Mouse (Mus musculus) 416B (cell line): Measurements from ENCODE around the gene Gng7.

ENCODE experiments used
- DNase-seq: peaks from one replicate; pipeline ENCODE4 v3.0.0; 2011; ENCODE audit warnings: low read depth

Gng7 gene

DNA sequence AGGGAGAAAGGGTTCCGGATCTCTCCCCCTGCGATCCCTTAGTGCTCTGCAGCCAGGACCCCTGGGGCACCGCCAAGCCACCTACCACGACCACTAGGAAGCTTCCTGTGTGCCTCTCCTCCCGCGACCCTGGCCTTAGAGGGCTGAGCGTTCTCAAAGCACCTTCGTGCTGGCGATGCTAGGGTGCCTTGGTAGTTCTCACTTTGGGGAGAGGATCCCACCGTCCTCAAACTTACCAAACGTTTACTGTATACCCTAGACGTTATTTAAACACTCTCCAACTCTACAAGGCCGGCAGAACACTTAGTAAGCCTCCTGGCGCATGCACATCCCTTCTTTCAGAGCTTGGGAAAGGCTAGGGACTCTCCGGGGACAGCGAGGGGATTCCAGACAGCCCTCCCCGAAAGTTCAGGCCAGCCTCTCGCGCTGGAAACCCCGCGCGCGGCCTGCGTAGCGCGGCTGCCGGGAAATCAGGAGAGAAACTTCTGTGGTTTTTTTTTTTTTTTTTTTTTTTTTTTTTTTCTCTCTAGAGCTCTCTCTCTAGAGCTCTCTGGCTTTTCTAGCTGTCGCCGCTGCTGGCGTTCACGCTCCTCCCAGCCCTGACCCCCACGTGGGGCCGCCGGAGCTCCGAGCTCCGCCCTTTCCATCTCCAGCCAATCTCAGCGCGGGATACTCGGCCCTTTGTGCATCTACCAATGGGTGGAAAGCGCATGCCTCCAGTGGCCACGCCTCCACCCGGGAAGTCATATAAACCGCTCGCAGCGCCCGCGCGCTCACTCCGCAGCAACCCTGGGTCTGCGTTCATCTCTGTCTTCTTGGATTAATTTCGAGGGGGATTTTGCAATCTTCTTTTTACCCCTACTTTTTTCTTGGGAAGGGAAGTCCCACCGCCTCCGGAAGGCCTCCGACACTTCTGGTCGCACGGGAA, 85.2 kb downstream of the Gng7 start, which contains the start of gene Gadd45b:
Gadd45b (plus strand) TSS at position 775 of the 928 bp plus-strand sequence.
- peak; percentile 99 for DNase-seq

DNA sequence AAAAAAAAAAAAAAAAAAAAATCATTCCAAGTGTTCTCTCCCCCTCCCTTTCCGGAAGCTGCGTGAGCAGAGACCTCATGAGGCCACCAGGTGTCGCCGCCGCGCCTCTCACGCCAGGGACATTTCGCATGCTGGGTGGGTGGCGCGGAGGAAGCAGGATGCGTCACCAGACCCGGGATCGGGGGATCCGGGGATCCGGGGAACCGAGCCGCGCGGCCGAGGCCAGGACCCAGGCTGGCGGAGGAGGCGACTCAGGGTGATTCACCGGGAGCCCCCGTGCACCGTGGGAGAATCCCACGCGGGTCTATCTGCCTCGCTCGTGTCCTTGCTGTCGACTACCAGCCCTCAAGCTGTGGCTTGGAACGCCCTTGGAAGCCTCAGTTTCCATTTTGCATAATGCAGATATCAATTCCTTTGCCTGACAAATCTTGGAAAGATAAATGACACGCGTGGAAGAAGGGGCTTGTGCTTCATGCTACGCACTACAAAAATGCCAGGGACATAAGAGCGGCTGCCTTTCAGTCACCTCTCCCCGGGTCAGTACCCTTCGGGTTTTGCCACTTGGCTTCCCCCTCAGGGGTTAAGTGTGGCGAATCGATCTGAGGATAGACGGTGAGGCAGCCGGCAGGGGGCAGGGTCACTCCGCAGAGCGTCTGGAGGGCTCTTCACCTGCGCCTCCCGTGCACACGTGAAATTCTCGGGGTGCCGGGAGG, 86.0 kb downstream of the Gng7 start:
- DNase-seq = peak; percentile 91

GRCm38 (mm10) chr10:80925472-80925871, 89.3 kb downstream of the Gng7 start:
- DNase-seq = no peak

DNA sequence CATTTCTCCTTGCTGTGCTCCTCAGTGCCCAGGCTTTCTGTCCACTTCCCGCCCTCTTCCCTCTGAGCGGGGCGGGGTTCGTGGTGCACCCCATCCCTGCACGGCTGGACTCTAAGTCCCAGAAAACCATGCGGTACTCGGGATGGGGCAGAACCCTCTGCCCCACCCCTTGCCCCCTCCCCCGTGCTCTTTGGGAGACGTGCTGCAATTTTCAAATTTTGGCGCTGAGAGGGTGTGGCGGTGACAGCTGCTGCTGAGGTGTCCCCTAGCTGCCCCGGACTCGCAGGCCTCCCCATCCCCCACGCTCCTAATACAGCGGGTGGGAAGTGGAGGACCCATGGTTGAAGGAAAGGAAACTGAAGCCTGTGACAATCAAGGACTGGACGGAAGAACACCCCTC, 92.8 kb downstream of the Gng7 start:
- no peak for DNase-seq

DNA sequence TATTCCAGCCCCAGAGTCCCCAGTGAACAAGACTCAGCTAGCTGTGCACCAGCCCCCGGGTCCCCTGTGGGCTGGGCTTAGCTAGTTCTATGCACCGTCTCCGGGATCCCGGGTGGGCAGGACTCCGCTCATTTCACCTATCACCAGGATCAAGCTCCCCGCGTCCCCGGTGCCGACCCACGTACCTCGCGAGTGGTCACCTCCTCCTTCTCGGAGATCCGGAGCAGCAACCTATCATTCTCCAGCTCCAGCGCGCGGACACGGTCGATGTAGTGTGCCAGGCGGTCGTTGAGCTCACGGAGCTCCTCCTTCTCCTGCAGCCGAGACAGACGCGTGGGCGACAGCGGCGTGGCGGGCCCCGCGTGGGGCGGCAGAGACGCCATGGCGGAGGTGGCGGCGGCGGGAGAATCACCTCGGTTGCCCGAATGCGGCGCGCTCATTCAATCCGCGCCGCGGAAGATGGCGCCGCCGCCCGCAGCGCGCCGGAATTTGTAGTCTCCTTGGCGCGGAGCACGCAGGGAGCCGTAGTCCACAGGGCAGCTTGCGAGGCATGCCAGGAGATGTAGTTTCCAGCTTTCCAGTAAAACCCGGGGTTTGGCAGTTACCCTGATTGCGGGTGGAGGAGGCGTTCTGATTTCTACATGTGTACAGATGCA, 96.8 kb downstream of the Gng7 start, which contains the start of gene Lmnb2:
Lmnb2 (minus strand) TSS at position 467 of the 656 bp plus-strand sequence.
- peak; percentile 63 for DNase-seq

DNA sequence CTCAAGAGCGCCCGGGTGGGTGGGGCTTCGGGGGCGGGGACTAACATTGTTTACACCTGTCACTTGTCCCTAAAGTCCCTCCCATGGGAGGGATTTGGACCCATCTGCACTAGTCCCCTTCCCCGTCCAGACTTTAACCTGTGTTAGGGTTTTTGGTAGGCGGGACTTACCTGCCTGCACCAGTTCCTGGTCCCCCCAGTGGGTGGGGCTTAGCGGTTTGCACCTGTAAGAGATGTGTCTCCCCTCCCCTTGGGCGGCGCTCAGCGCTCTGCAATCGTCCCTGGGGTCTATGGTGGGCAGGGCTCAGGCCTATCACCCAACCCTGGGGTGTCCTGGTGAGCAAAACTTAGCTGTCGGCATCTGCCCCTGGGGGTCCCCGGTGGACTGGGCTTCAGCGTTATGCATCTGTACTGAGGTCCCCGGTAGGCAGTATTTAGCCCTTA, 97.4 kb downstream of the Gng7 start:
- no peak for DNase-seq

DNA sequence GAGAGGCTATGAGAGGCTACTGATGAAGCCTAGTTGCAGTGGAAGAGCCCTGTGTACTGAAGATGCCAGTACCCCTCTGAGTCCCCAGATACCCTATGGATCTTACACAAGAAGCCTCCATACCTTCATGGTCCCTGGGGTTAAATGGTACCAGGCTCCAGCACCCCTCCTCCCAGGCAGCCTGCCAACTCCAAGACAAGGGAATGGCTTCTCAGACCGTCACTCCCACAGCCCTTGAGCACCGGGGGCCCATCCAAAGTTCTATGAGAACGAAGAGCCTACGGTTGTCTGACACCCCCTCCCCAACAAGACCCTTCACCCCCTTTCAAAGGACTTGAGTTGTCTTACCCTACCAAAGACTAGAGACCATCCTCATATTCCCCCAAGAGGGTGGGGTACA, 99.0 kb downstream of the Gng7 start:
- DNase-seq = no peak

GRCm38 (mm10) chr10:80915260-80915659, 99.5 kb downstream of the Gng7 start:
- no peak for DNase-seq

DNA sequence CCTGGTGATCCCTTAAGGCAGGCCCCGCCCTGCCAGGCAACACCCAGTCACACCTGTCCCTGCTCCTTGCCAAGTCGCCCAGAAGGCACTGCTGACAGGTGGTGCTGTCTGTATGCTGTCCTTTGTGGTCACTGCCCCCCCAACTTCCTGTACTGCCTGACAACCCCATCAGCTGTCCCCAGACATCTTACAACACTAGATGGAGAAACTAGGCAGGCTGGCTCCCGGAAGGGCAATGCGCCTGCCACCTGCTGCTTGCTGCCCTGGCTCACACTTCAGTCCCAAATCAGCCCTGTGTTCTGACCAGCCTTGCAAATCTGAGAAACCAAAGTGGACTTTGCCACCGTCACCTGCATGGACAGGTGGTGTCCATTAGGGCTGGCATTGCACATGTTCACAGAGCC, 100.5 kb downstream of the Gng7 start:
- peak; percentile 31 for DNase-seq

DNA sequence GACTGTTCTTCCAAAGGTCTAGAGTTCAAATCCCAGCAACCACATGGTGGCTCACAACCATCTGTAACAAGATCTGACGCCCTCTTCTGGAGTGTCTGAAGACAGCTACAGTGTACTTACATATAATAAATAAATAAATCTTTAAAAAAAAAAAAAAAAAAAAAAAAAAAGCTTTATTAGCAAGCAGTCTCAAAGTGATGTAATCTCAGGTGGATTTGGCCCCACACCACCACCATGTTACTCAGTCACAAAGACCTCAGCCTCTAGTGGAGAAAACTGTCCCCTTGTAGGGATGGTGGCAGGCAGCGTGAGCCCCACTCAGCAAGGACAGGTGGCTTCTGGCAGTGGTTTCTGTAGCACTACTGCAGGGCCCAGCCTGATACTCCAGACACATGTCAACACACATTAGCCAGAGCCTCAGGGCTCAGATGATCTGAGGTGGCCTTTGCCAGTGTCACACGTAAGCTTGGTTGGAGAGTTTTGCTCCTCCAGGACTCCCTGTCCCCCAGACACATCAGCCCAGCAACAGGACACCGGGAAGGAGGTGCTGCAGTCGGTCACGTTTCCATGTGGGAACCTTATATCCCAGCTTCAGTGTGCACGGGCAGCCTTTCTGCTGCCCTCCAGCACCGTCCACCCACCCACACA, 101.3 kb downstream of the Gng7 start:
- DNase-seq = no peak

DNA sequence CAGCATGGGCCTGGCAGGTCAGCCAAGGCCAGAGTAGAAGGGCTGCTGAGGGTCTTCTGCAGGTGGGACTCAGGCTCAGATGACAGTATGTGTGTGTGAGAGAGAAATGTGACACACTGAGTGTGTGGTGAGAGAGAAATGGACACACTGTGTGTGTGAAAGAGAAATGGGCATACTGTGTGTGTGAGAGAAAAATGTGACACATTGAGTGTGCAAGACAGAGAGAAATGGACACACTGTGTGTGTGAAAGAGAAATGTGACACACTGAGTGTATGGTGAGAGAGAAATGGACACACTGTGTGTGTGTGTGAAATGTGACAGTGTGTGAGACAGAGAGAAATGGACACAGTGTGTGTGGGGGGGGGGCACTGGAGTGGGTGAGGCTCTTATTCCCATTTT, 102.9 kb downstream of the Gng7 start:
- DNase-seq = no peak

GRCm38 (mm10) chr10:80911354-80911753, 103.4 kb downstream of the Gng7 start:
- no peak for DNase-seq

DNA sequence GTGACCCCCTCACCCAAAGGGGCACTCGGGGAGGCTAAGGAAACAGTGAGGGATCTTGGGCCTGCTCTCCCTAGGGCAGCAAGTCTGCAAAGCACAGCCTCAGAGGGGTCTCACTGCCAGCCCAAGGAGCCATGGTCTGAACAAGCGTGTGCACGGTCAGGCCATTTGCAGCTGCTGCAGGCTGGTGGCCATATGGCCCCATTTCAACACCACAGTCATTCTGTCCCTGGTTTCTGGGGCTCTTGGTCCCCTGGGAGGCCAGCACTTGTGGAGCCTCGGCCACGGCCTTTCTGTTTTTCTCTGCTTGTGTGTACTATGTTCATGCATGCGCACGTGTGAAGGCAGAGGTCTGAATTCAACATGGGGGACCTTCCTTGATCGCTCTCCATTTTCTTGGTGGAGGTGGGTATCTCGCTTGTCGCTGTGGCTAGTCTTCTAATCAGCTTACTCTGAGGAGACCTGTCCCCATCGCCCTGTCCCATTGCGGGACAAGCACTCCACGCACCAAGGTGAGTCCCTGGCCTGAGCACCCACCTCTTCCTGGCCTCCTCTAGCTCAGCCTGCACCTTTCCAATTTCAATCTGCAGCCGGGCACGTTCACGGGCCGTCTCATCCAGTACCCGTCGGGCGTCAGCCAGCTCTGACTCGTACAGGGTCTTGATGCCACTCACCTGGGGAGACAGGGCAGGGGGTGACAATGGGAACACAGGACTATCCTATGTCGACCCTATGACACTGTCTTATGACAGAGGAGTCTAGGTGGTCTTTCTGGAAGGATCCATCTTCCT, 105.2 kb downstream of the Gng7 start:
- no peak for DNase-seq

- no peak for DNase-seq
Measured at GRCm38 (mm10) chr10:80904709-80905108, 110.0 kb downstream of the Gng7 start.

GRCm38 (mm10) chr10:80904004-80904693, 110.6 kb downstream of the Gng7 start:
- no peak for DNase-seq

GRCm38 (mm10) chr10:80903282-80903681, 111.5 kb downstream of the Gng7 start:
- DNase-seq = no peak

- DNase-seq = no peak
Measured at GRCm38 (mm10) chr10:80902273-80902940, 112.3 kb downstream of the Gng7 start.

DNA sequence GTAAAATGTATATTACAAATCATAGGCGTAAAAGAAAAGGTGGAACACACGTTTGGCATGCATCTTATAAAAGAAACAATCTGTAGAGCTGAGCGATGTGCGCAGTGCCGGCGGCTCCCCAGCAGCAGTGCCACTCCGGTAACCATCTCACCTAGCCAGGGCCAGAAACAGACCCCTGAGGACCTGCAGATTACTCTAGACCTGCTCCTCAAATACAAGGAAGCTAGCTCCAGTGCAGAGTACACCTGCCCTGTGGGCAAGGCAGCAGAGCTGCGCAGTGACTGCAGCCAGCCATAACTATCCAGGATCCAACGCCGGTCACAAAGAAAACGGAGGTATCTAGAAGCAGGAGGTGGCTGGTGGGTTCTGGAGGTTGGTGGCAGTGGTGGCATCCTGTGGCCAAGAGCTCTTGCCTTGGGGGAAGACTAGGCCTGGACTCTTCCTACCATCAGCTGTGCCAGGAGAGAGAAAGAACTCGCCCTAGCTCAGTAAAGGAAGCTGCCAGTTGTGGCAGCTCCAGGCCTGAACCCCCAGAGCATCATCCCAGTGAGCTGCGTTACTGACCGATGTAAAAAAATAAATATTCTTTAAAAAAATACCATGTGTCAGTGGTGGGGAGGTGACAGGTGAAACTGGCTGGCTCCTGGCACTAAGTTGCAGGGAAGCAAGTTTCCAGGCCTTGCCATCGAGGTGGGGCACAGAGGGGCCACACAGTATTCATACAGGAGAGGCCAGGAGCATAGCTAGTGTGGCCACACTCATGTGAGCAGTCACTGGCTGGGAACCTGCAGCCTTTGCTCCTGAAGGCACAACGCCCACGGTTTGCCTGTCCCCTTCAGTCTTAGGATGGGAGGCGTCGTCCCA, 113.1 kb downstream of the Gng7 start:
- no peak for DNase-seq
